Mouse (Mus musculus) liver, adult (tissue): Measurements from ENCODE around the gene Pon1.

Experiments used
- GATA4 ChIP-seq: IDR thresholded peaks from 2 replicates; pipeline ENCODE4 v1.6.1; 2014; ENCODE audit warnings: mild to moderate bottlenecking, low read length; ENCODE audit not compliant: insufficient replicate concordance

Gene Pon1

DNA sequence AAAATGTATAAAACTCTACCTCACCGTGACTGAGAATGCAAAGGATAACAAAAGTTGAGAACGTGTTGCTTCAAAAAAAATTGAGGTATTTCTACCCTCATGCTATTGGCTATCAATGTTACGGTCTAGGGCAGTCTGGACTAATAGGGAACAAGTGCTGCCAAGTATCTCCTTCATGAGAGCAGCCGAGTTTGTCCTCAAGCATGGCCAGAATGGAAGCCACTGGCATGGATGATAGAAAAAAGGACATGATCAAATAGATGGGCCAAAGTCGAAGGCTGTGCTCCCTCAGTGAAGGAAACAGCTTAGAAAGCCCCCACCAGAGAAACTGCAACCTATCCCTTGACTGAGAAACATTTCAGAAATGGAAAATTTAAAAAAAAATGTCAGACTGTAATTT is 5.7 kb downstream of the Pon1 start:
- no peak for TF ChIP-seq GATA4

DNA sequence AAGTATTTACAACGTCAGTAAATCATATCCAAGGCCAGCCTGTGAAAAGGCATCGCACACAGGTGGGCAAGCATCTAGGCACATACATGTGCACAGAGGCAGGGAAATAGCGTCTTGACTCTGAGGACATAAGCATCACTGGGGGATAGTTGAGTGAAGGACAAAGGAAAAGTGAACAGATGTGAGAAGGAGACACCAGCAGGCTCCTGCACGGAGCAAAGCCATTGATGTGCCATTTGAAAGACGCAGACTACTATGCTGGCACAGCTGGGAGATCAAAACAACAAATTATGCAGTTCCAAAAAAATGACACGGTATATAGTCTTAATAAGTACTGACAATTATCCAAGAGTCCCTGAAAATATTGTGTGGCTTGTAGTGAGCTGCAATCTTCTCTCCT is 6.2 kb downstream of the Pon1 start:
- no peak for TF ChIP-seq GATA4

DNA sequence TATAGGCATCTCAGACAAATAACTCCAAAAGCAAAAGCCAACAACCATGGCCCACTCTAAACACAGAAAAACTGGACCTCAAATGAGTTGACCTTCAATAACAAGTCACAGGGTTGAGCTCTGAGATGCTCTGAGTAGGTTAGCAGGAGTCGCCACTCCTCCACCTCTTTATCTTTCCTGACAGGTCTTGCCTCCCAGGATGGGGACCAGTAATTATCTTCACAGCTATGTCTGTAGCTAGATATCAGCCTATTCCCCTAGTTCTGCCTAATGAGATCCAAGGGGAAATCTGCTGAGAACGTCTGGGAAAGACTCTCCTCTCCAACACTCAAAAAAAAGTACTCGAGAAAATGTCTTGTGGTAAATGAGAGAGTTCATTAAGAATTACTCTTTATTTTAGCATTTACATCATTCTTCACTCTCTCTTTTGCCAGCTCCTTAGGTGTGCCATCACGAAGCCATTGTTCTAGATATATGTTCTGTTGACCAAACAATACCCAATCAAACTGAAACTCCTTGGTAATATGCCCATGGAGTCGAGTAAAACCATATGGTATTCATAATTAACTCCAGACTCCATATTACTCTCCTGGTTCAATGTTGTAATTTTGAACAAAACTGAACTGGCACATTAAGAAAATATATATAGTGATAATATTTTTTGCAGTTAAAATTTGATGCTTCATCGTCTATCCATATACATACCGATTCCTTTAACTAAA is 7.4 kb downstream of the Pon1 start:
- TF ChIP-seq GATA4: no peak

DNA sequence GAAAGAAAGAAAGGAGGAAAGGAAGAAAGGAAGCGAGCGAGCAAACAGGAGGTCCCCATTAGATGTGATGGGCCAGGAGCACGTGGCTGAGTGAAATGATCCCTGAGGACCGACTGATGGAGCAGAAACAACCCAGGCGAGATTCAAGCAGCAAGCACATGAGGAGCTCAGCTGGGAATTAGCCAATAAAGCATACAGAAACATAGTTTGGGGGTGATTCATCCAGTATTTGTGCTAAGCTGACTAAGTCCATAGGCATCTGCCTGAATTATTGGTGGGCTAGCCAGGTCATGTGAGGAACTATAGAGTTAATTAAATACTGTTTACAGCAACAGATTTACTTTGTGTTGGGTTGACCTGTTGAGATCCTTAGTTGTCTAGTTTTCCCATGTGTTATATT is 13.1 kb downstream of the Pon1 start:
- no peak for TF ChIP-seq GATA4

DNA sequence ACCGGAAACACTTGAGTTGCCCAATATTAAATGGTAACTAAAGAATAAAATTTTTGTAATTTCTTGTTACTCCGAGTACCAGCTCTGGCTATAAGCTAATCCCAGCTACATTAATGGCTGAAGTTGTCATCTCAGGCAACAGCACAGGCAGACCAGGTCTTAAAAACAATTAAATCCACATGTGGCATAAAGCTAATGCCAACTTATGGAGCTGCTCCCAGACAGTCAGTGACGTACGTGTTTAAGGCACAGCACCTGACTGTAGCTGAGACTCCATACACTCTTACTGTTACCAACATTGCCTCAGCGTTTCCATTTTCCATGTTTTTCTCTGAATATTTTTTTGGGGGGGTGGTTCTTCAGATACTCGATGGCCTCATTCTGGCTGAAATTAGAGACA is 14.6 kb downstream of the Pon1 start:
- TF ChIP-seq GATA4: no peak

DNA sequence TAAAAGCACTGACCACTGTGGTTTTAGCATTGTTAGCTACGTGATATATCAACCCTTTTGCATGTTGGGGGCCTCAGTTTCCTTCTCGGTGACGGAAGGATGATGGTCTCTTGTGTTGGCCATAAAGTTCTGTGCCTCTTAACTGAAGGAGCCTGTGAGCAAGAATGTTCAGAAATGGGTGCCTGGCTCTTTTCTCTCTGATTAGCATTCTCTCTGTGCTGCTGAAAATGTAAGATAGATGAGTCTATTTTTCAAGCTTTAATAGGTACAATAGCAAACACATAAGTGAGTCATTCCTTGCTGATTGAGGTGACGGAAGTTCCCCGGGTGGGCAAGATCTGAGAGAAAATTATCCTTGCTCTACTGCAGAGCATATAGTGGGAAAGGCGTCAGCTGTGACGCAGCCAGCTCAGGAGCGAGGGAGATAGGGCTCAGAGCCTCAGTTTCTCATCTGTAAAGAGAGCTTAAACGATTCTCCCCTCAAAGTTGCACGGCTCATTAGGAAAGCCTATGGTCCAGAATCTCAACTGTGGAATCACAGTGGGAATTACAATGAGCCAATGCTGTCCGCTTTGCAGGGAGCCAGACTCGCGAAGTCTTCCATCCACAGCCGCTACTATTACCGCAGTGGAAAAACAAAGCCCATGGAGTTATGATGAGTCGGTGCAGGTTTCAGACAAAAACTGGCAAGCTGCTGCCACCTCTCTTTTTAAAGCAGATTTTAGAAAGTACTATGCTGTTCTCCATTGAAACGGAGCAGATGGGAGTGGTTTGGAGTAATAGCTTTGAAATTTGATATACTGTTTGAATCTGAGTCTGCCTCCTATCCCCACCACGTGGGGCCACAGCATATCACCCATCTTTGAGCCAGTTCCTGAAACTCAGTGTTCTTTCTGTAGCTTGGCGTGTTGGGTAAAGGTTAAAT is 15.5 kb downstream of the Pon1 start:
- TF ChIP-seq GATA4: no peak

DNA sequence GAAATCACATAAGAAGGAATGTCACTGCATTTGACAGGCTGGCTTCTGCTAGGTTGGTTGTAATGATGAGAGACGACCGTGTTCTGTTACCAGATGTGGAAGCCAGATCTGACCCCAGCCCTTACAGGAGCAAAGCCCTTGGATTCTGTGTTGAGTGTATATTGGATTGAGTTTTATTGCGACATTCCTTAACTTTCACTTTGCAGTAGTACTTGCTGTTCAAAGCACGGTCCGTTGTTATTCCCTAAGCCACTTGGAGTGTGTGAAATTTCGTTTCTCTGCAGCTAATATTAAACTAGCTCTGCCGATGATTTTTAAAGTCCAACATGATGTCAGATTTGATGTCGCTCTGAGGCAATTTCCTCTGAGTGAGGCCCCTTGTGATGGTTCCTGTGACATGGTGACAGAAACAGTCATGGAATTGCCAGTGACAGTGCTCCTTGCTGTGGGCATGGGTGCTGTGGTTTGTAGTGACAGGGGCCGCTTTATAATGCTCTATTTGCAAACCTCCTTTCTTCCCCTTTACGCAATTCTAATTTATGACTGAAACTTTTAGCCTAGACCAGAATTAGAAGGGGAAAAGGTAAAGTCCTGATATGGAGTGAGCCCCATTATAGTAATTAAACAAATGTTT is 19.4 kb downstream of the Pon1 start:
- TF ChIP-seq GATA4: no peak

DNA sequence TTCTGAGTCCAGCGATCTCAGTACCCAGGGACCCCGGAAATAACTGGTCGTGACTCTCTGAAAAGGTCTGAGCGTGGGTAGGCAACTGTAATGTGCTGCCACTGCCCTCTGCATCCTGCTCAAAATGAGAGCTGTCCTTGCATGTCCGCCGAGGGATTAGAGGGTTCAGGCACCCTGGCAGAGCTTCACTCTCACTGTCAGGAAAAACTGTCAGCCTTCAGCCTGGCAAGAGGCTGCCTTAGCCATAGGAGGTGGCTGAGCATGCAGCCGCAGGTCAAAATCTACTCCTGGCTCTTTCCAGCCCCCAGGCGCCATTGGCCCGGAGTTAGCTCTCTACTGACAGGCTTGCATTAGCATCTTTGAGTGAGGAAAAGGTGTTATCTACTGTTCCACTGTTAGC is 21.2 kb downstream of the Pon1 start:
- TF ChIP-seq GATA4: no peak

DNA sequence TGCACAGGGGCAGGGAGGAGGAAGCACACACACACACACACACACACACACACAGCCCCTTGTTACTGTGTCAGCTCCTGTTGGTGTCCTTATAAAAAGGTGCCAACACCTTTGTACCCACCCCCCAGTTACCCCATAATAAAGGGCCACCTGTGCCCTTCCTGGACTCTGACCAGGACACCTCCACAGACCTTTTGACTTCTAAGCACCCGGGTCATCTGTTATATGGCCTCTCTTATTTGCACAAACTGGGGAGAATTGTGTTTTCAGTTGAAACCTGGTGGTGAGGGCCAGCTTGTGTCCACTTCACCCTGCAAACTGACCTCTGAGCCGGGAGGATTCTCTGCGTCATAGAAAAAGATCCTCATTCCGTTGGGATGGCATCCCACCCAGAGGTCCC is 22.3 kb downstream of the Pon1 start:
- TF ChIP-seq GATA4: no peak

DNA sequence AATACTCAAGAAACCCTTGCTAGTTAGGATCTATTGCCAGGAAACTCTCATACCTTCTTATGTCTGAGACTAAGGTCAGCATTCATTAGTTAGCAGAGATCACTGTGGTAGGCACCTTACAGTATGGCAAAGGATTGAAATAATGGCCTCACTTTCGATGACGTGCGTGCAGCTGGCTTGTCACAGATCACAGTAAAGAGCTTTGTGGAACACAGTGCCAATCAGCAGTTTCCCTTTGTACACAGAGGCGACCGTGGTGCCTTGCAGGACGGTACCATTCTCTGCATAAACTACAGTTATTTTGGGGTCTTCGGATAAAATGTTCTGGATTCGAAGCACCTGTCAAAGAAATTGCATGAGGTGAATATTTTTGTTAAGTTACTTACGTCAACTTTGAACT is 25.6 kb downstream of the Pon1 start:
- no peak for TF ChIP-seq GATA4

DNA sequence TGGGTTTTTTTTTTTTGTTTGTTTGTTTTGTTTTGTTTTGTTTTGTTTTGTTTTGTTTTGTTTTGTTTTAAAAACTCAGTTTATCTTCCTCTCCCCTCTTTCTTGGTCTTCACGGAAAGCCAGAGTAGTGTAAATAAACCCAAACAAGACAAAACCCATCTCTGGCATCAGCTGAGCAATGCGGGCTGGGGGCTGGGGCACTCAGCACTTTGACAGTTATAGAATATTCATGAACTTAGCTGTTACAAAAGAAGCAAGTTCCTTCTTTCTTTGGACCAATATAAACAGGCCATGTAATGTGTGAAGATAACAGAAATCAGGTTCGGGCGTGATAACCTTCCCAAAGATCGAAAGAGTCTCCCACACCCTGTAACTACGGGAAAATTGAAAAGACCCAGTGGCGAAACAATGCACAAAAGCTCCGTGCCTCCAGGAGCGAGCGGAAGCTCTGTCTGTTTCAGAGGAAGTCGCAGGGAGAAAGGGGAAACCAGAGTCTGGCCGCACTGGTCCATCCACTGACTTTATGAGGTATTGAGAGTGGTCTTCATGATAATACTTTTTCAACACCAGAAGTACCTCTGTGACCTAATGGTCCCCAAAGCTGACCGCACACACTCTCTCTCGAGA is 26.6 kb downstream of the Pon1 start:
- no peak for TF ChIP-seq GATA4

DNA sequence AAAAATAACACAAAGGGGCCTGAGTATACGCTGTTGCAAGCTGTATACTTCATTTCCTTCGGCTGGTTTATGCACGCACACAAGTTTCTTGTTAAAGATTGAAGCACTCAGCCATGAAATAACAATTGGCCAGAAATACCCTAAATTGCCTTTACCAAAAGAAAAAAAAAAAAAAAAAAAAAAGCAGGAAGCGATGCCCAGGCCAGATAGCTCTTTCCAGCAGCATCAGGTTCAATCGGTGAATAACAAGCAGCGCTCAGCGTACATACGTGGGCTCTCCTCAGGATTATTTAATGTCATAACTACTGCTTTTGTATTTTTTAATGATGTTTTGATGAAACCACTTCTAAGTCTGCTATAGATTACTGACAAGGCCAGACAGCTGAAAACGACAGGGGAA is 28.9 kb downstream of the Pon1 start:
- TF ChIP-seq GATA4: no peak

DNA sequence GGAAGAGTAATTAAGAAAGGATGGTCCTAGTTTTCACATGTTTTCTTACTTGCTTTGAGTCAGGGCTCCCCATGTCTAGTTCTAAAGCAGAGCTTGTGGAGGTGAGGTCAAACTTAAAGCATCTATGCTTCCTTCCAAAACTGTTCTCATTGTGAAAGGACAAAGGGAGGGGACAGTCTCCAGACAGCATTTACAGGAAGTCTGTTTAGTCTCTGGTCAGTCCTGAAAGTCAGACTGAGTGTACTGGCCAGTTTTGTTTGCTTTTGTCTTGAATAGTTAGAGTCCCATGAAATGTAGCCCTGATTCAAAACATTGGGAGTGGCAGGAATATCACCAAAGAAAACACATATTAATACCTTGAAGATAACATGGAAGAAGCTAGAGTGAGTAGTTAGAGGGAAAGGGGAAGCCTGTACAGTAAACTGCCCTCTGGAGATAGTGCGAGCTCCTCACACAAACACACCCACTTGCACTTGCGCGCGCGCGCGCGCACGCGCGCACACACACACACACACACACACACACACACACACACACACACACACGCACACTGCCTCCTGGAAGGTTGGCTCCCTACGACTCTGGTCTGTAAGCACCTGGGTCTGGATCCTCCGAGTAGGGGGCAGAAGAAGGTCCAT is 30.1 kb downstream of the Pon1 start:
- TF ChIP-seq GATA4: no peak

DNA sequence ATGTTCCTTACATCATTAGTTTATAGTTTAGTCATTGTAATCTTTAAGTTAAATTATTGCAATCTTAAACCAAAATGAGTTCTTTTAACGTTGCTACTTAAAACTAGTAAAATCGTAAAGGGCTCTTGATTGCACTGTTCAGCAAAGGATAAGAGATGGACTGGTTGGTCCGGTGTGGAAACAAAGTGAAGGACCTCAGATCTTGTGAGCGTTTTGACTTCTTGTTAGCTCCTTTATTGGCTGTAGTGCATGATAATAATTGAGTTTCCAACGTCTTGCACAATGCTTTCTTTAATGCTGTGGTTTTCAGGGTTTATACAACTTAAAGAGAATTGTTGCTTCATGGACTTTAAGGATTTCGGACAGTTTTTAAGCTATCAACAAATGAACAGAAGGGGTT is 31.7 kb downstream of the Pon1 start:
- TF ChIP-seq GATA4: no peak

DNA sequence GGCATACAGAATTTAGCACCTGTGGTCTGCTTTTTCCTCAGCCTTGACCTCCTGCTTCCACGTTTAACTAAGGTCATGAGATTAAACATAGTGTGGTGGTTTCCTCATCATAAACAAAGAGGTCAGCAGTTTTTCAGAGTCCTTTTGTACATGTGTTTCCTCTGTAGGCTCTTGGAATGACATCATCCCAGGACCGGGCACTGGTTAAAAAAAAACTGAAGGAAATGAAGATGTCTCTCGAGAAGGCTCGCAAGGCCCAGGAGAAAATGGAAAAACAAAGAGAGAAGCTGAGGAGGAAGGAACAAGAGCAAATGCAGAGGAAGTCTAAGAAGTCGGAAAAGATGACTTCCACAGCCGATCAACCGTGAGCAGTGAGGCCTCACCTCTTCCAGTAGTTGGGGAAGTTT is 34.4 kb downstream of the Pon1 start:
- TF ChIP-seq GATA4: no peak
